Mouse (Mus musculus): Measurements from ENCODE around the gene Actn4.

Gene Actn4

GRCm38 (mm10) chr7:28950346-28951037, 11.6 kb downstream of the Actn4 start:
- no peak for DNase-seq (ENCODE audit: inconsistent ontology term)

DNA sequence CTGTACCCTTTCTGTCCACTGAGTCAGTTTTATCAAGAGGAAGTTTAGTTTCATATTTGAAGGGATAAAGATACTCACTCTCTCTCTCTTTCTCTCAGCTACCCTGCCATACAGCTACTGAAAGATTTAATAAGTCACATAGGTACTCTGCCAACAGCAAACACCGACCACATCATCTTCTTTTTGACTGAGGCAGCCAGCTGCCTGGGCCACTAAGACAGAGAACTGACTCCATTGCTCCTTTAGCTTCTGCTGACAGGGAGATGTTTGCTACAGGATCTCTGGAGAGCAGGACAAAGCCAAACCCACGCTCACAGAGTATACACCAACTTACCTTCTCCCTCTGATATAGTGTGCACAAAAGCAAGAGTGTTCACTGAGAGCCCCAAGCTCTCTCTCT, 12.8 kb downstream of the Actn4 start:
- DNase-seq (ENCODE audit: inconsistent ontology term) = no peak

GRCm38 (mm10) chr7:28948746-28949145, 13.4 kb downstream of the Actn4 start:
- DNase-seq (ENCODE audit: inconsistent ontology term) = no peak

- no peak for DNase-seq (ENCODE audit: inconsistent ontology term)
Measured at GRCm38 (mm10) chr7:28946271-28946610, 15.9 kb downstream of the Actn4 start.

GRCm38 (mm10) chr7:28945416-28946270, 16.5 kb downstream of the Actn4 start:
- peak; percentile 92 for DNase-seq (ENCODE audit: inconsistent ontology term)

DNA sequence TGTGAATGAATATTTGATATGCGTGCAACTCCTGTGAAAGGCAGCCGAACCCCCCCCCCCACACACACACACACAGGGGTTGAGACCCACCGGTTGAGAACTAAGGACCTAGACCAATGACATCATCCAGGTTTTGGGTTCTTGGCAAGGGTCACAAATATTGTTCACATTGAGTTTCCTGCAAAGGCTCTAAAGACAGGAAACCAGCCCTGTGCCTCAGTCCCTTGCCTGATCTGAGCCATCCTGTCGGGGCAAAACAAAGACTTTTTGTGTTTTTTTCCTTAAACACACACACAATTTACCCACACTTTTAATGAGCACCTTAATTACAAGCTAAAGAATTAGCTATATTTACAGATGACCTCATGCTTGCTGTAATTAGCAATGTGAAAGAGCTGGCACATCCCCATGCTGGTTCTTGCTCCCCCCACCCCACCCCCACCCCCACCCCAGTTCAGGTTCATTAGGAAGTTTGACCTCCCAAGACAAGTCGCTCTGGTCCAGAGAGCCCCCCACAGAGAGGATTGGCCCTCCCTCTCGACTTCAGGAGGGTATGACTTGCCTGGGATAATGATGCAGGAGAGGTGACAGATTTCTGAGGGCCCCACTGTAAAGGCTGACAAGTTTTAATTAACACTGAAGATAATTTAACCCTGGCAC, 17.3 kb downstream of the Actn4 start:
- no peak for DNase-seq (ENCODE audit: inconsistent ontology term)

DNA sequence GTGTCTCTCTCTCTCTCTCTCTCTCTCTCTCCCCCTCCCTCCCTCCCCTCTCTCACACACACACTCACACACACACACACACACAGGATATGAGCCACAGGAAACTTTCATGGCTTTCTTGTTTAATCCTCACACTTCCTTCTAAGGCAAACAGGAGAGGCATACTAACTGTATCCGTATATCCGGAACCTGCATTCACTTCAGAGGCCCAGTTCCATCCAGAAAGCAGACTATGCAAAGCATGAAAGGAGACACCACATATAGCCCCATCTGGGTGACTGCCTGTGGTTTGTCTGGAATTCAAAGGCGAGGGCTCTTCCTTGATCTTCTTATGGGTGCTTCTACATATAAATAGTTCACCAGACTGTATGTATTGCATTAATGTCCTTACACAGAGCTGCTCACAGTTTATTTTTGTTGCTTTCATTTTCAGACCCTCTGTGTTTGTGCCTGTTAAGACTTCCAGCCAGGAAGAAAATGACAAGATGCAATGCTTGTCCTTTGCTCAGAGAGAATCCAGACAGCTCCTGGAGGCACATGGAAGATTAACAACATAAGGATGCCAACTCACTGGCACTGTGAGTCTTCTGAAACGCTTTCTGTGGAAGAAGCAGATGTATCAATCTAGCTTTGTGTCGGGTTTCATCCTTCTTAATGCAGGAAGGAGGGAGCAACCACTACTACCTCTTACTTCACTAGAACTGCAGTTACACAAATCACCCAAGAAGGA, 18.5 kb downstream of the Actn4 start:
- no peak for DNase-seq (ENCODE audit: inconsistent ontology term)

GRCm38 (mm10) chr7:28941542-28941941, 20.6 kb downstream of the Actn4 start:
- no peak for DNase-seq (ENCODE audit: inconsistent ontology term)

GRCm38 (mm10) chr7:28941129-28941528, 21.0 kb downstream of the Actn4 start:
- no peak for DNase-seq (ENCODE audit: inconsistent ontology term)

DNA sequence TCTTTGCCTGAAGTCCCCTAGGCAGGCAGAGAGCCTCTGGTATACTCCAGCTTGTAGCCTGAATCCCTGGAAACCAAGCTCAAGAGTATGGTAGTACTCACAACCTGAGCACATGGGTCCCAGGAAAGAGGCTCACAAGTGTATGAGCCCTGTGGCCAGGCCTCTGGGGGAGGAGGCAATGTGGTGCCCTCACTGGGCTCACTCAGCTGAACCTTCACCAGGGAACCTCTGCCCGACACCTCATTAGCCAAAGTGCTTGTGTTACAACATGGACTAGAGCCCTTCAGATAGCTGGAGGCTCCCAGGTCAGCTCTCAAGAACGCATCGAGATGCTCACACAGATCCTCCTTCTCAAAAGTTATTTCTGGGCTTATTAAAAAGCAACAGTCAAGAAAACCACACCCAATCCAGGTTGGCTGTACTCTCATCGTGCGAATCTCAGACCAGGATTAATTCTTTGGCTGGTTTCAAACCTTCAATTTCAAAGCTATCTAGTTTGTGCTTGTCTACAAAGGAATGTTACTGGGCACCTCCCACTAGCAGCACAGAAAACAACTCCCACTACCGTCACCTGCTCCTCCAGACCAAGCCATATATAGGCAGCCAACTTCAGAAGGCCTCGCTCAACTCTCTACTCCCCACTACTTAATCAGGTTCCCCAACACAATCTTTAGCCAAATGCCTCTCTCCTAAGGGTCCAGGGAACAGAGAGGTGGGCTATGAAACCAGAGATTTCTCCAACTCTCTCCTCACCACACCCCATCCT, 22.5 kb downstream of the Actn4 start:
- no peak for DNase-seq (ENCODE audit: inconsistent ontology term)

GRCm38 (mm10) chr7:28938654-28939053, 23.5 kb downstream of the Actn4 start:
- DNase-seq (ENCODE audit: inconsistent ontology term) = peak; percentile 90

- DNase-seq (ENCODE audit: inconsistent ontology term) = no peak
Measured at GRCm38 (mm10) chr7:28936787-28937186, 25.4 kb downstream of the Actn4 start.

- DNase-seq (ENCODE audit: inconsistent ontology term) = no peak
Measured at GRCm38 (mm10) chr7:28933825-28934224, 28.3 kb downstream of the Actn4 start.

DNA sequence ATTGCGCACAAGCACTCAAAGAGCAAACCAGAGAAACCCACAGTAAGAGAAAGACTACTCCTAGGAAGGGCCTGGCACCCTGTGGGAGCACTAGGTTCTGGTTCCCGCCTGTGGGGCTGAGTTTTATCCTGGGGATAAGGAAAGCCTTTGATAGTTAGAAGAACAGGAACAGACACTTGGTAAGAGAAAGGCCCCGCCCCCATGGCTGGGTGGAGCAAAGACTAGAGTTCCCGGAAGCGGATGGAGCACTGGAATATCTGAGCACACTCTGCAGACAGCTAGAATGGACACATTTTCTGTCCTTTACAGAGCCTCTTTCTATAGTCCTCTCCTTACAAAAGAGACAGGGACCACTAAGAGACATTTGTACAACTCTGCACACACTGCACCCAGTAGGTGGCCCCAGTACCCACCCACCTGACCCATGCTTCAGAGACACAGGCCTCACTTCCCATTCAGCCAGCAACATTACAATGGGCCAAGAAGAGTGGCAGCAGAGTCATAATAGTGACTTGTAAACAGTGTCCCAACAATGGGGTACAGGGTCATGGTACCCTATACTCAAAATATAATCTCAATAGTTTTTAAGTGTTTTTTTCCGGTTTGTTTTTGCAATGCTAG, 29.6 kb downstream of the Actn4 start:
- DNase-seq (ENCODE audit: inconsistent ontology term) = no peak

DNA sequence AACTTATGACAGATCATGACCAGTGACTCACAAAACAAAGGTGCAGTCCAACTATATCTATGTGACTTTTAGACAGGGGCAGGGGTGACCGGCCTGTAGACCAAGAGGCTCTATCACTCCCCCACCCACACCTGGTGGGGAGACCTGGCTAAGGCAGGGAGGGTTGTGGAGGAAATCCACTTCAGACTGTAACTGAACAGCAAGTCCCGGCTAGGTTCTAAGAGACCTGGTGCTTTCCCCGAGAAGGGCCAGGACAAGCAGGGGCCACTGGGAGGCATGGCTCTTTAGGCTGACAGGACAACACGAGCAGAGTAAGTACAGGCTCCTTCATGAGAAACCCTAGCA, 30.5 kb downstream of the Actn4 start:
- DNase-seq (ENCODE audit: inconsistent ontology term) = no peak

- DNase-seq (ENCODE audit: inconsistent ontology term) = no peak
Measured at GRCm38 (mm10) chr7:28931032-28931694, 31.0 kb downstream of the Actn4 start.

- DNase-seq (ENCODE audit: inconsistent ontology term) = peak; percentile 69
Measured at GRCm38 (mm10) chr7:28930320-28931031, 31.7 kb downstream of the Actn4 start.

DNA sequence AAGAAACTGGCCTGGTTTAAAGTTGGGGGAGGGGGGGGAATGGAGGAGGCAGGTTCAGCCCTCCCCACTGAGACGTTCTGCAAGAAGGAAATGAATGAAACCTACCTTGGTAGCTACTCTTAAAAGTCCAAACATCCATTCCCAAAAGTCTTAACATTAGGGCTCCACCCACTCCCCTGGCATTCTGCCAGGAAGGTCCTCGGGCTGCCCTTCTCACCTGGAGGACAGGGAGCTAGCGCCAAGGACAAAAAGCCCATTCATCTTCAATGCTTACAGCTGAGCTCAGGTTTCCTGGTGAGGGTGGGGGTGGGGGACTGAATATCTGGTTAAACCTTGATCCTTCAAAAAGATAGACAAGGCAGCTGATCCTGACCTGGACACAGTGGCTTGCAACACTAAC, 32.8 kb downstream of the Actn4 start:
- no peak for DNase-seq (ENCODE audit: inconsistent ontology term)

DNA sequence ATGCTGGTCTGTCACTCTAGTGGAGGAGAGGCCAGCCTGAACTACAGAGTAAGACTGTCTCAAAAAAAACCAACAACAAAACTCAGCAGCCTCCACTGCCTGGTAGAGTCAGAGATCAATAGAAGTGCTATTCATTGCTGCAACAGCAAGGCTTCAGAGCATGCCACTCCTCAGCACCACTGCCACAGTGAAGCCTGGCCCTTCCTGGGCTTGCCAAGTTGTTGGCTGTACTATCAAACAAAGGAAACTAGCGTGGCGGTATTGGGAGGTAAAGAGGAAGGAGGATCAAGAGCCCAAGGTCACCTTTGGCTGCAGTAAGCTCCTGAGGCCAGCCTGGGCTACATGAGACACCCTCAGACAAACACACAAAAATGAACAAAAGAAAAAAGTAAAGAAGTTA, 36.0 kb downstream of the Actn4 start:
- DNase-seq (ENCODE audit: inconsistent ontology term) = no peak

DNA sequence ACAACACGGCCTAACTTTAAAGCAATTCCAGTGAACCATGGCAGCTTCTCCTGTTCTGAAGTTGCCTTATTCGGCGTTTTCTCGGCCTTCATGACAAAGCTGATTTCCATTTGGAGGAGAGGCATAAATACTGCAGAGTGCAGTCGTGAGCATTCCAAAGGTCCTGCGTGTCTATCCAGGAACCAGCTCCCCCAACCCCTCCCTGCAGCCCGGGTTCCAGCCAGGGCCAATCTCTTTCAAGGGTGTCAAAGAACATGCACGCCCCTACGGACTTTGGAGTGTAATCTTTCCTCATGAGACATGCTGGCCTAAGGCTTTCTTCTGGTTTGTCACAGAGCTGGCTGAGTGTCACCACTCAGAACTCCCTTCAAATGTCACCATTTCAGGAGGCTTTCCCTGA, 36.8 kb downstream of the Actn4 start:
- DNase-seq (ENCODE audit: inconsistent ontology term) = peak; percentile 98

All from Muller cell, postnatal 12 days (primary cell).